Mouse (Mus musculus) liver, postnatal 0 days (tissue): Measurements from ENCODE around the gene Rxfp4. TPM values are rescaled to one million over a fixed set of nuclear protein-coding genes. Genes with fewer than 3 reads are reported as not detected.

Source experiments
- ATAC-seq: fragments of 200-750 bp; cut with Nextera tagmentation; 2 replicates; pipeline ENCODE4 v1.8.0; 2017; ENCODE audit warnings: mild to moderate bottlenecking, moderate library complexity
- DNase-seq: peaks from one replicate; pipeline ENCODE4 v3.0.0-alpha.2; 2016
- H3K27ac ChIP-seq: fragments of 300-500 bp; sonication (generic); 2 replicates; pipeline ENCODE4 v1.5.1; 2014; ENCODE audit warnings: antibody characterized with exemption, moderate library complexity, mild to moderate bottlenecking, low read depth
- H3K27me3 ChIP-seq: fragments of 300-500 bp; sonication (generic); 2 replicates; pipeline ENCODE4 v1.6.1; 2014; ENCODE audit warnings: low read length, control low read depth, mixed read lengths; ENCODE audit not compliant: insufficient read depth
- H3K36me3 ChIP-seq: fragments of 300-500 bp; sonication (generic); replicated peaks from 2 replicates; pipeline ENCODE4 v1.6.1; 2014; ENCODE audit warnings: mild to moderate bottlenecking, control low read depth, low read length, moderate library complexity, mixed read lengths; ENCODE audit not compliant: insufficient read depth
- H3K4me1 ChIP-seq: fragments of 300-500 bp; sonication (generic); 2 replicates; pipeline ENCODE4 v1.6.1; 2014; ENCODE audit warnings: antibody characterized with exemption, mild to moderate bottlenecking, control low read depth; ENCODE audit not compliant: insufficient read depth
- H3K4me2 ChIP-seq: fragments of 300-500 bp; sonication (generic); 2 replicates; pipeline ENCODE4 v1.6.1; 2014; ENCODE audit warnings: low read depth, mild to moderate bottlenecking, low read length, moderate library complexity, mixed read lengths
- H3K4me3 ChIP-seq: fragments of 300-500 bp; sonication (generic); 2 replicates; pipeline ENCODE4 v1.5.1; 2014; ENCODE audit warnings: low read depth, low read length
- H3K9ac ChIP-seq: fragments of 300-500 bp; sonication (generic); replicated peaks from 2 replicates; pipeline ENCODE4 v1.6.1; 2014; ENCODE audit warnings: mild to moderate bottlenecking, moderate library complexity
- H3K9me3 ChIP-seq: fragments of 300-500 bp; sonication (generic); 2 replicates; pipeline ENCODE4 v1.6.1; 2016; ENCODE audit warnings: mild to moderate bottlenecking, control low read depth, low read length, mixed read lengths
- CTCF ChIP-seq: sonication (generic); IDR thresholded peaks from 2 replicates; pipeline ENCODE4 v1.5.1; 2016; ENCODE audit warnings: antibody characterized with exemption, low read depth
- EP300 ChIP-seq: IDR thresholded peaks from 2 replicates; pipeline ENCODE4 v1.6.1; 2016; ENCODE audit warnings: antibody characterized with exemption, low read depth, mild to moderate bottlenecking
- WGBS: fragments of 180-500 bp; shearing (Covaris S2); extraction: QIAGEN DNeasy Blood & Tissue Kit; methylation state at CpG from one replicate; pipeline ENCODE4 v1.1.7; 2014; ENCODE audit not compliant: insufficient replicate concordance; 5-methylcytosine and 5-hydroxymethylcytosine counted together
- polyA plus RNA-seq: library from polyadenylated mRNA; unstranded; fragments of >200 nt; fragmentation: Nextera tagmentation; extraction: Ambion mirVana; gene quantifications from 2 replicates; pipeline ENCODE4 v1.2.1, GENCODE M21; 2015

The Rxfp4 gene
- not detected in 2 replicates for polyA plus RNA-seq

DNA sequence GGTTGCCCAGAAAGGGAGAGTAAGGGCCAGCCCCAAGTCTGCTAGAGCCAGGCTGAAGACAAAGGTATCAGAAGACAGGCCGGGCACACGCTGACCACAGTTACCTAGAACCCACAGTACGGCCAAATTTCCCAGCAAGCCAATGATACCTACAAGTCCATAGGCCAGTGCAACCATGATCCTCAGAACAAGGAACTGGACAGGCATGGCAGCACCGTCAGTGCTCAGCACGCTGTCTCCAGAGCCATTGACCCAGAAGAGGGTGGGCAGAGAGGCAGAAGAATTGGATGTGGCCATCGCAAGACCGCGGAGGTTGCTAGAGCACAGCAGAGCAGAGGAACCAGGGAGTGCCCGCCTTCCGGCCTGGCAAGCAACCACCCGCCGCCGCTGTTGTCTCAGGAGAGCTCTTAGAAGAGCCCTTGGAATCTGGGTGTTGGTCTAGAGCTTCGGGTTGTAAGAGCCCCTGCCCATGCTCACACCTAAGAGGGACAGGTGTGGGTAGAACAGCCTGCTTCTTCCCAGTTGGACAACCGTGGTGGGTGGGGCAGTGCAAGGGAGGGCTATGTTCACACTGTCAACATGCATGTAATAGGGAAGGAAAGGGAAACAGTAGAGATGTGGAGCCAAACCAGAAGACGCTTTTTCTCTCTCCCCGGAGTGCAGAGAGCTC, at the start of gene Rxfp4:
TSS of gene Rxfp4 (minus strand) at position 297 of the 670 bp plus-strand sequence.
- ATAC-seq: no peak

DNA sequence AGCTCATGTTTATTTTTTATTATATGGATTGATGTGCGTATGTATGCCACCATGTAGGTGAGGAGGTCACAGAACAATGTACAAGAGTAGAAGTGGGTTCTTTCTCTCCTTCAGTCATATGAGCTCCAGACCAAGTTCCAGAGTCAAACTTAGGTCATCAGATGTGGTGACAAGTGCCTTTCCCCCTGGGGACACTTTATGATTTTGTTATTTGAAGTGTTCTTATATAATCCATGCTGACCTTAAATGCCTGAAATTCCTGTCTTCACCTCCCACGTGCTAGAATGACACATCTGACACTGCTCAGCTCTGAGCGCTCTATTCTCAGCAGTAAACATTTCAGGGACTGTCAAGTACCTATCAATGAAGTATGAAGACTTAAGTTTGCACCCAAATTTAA, 48.3 kb upstream of the Rxfp4 start:
- Histone ChIP-seq H3K4me3 (no peak overlapping the region), H3K27ac (no peak overlapping the region), H3K9ac (no peak overlapping the region), H3K4me1 (no peaks in the 10 kb centered on the region), H3K9me3 (no peaks in the 10 kb centered on the region), H3K4me2 (no peak overlapping the region), H3K27me3 (no peaks in the 10 kb centered on the region), H3K36me3 (peaks cover 86% of the 10 kb centered on the region)
- no peak for TF ChIP-seq CTCF
- WGBS: 81% methylated on average over 3 of the region's 3 CpGs
- no peak for DNase-seq
- ATAC-seq: no peak

More for the DNA sequence above, at the start of gene Rxfp4:
- no peak within 1 kb of the TSS for H3K4me3 ChIP-seq
- DNase-seq: no peak
- no peak within 1 kb of the TSS for H3K27ac ChIP-seq
- H3K36me3 ChIP-seq: no peaks in the 10 kb centered on the region; the same call in 1 of the 2 replicates
- no peaks in the 10 kb centered on the region for H3K27me3 ChIP-seq
- no peak for TF ChIP-seq CTCF
- no peak for TF ChIP-seq EP300
- no peak within 1 kb of the TSS for H3K9ac ChIP-seq
- 0 out of 2 replicates have a peak, but pooled peaks cover 3% of the 10 kb centered on the region for H3K4me1 ChIP-seq
- no peak within 1 kb of the TSS for H3K4me2 ChIP-seq
- WGBS: 78% methylated on average over 17 of the region's 17 CpGs
- no peaks in the 10 kb centered on the region for H3K9me3 ChIP-seq

DNA sequence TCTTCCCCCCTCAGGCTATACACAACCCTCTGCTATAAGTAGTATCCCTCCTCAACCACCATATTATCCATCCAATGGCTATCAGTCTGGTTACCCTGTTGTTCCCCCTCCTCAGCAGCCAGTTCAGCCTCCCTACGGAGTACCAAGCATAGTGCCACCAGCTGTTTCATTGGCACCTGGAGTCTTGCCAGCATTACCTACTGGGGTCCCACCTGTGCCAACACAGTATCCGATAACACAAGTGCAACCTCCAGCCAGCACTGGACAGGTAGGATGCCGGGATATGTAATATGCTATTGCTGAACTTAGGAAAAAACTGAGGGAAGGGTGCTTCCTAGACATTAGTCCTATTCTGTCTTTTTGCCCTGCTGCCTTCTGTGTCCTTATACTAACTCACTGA, 47.3 kb upstream of the Rxfp4 start:
- ATAC-seq (no peak), DNase-seq (no peak)
- no peak for TF ChIP-seq EP300
- no peak for TF ChIP-seq CTCF
- 94% methylated on average over 3 of the region's 3 CpGs for WGBS
- no peaks in the 10 kb centered on the region for H3K27me3 ChIP-seq
- peaks cover 90% of the 10 kb centered on the region for H3K36me3 ChIP-seq
- H3K4me2 ChIP-seq: no peak overlapping the region
- H3K9me3 ChIP-seq: no peaks in the 10 kb centered on the region
- H3K4me1 ChIP-seq: no peaks in the 10 kb centered on the region
- H3K9ac ChIP-seq: no peak overlapping the region
- H3K4me3 ChIP-seq: no peak overlapping the region
- H3K27ac ChIP-seq: no peak overlapping the region

DNA sequence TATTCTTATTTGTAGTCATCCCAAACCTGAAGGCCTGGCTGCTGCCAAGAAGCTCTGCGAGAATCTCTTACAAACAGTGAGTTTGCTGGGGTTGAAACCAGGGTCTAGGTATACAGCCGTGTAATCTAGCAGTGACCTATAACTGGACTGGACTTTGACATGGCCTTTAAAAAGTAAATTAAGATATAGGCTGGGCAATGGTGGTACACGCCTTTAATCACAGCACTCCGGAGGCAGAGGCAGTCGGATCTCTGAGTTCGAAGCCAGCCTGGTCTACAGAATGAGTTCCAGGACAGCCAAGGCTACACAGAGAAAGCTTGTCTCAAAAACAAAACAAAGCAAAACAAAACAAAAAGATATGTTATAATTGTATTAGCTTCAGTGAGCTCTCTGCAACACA, 45.9 kb upstream of the Rxfp4 start:
- H3K27ac ChIP-seq: no peak overlapping the region
- WGBS: 86% methylated on average over 6 of the region's 6 CpGs
- TF ChIP-seq EP300 (no peak), CTCF (no peak)
- no peak for ATAC-seq
- DNase-seq: no peak
- H3K9ac ChIP-seq: no peak overlapping the region
- no peak overlapping the region for H3K4me2 ChIP-seq
- H3K36me3 ChIP-seq: peaks cover 91% of the 10 kb centered on the region
- no peaks in the 10 kb centered on the region for H3K27me3 ChIP-seq
- no peak overlapping the region for H3K4me3 ChIP-seq
- no peaks in the 10 kb centered on the region for H3K9me3 ChIP-seq
- no peaks in the 10 kb centered on the region for H3K4me1 ChIP-seq

DNA sequence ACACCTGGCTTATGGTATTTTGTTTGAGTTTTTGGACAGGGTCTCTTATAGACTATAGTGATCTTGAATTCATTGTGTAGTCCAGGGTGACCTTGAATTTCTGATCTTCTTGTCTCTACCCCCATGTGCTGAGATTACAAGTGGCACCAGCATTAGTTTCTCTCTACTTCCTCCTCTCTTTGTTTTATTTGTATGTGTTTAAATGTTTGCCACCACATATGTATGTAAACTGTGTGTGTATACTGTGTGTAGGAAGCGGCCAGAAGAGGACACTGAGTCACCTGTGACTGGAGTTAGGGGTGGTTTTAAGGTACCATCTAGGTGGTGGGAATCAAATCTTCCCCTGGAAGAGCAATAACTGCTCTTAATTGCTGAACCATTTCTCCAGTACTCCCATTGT, 45.1 kb upstream of the Rxfp4 start:
- TF ChIP-seq EP300 (no peak), CTCF (no peak)
- Histone ChIP-seq H3K4me2 (no peak overlapping the region), H3K27ac (no peak overlapping the region), H3K9ac (no peak overlapping the region), H3K27me3 (no peaks in the 10 kb centered on the region), H3K4me3 (no peak overlapping the region), H3K9me3 (no peaks in the 10 kb centered on the region), H3K4me1 (no peaks in the 10 kb centered on the region), H3K36me3 (peaks cover 92% of the 10 kb centered on the region)
- 90% methylated on average over 1 of the region's 1 CpGs for WGBS
- DNase-seq (no peak), ATAC-seq (no peak)

DNA sequence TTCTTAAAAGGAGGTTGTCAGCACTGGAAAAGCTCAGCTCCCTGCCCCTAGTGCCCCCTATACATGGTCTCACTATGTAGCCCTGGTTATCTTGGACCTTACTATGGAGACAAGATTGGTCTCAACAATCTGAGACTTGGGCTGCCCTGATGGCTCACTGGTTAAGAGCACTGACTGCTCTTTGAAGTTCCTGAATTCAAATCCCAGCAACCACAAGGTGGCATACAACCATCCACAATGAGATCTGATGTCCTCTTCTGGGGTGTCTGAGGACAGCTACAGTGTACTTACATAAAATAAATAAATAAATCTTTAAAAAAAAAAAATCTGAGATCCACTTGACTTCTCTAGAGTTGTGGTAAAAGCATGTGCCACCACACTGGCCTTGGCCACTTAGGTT, 42.6 kb upstream of the Rxfp4 start:
- Histone ChIP-seq H3K4me1 (no peaks in the 10 kb centered on the region), H3K9me3 (no peaks in the 10 kb centered on the region), H3K4me3 (no peak overlapping the region), H3K36me3 (peaks cover 83% of the 10 kb centered on the region), H3K27ac (no peak overlapping the region), H3K9ac (no peak overlapping the region), H3K4me2 (no peak overlapping the region), H3K27me3 (no peaks in the 10 kb centered on the region)
- TF ChIP-seq EP300 (no peak), CTCF (peak; percentile 26; the same call in 1 of the 2 replicates)
- DNase-seq: no peak
- ATAC-seq: no peak
